Mouse (Mus musculus): ENCODE results near the gene Klf17. TPM values are rescaled to one million over a fixed set of nuclear protein-coding genes. Genes with fewer than 3 reads are reported as not detected.
"Not testable (repeated sequence)": the region's sequence is repeated elsewhere in the genome, so short reads cannot be mapped to it uniquely, and the experiment has no call there.

Klf17 gene
- total and polyA plus RNA-seq, 3 experiments, result not detected

DNA sequence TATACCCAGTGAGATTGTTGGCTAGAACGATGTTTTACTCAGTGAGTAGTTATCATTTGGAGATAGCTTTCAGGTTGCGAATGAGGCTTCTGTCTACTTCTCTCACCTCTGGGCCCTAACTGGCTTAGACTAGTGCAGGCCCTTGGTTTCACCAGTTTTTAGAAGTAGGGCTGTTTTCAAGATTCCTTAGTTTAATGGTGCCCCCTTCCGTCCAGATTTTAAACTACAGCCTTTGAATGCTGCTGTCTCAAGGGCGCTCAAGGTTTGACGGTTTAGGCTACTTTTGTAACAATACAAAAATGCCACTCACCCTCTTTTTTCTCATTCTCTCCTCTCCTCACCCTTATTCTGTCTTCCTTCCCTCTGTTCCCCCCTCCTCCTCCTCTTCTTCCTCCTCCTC, 5.5 kb upstream of the Klf17 start:
- Histone ChIP-seq H3K4me3 (replicated peaks in 1 of 3; ENCODE audit: low read depth in 2 of 3, low read length in 2 of 3, poor library complexity in 1 of 3) (no peak overlapping the region), H3K79me2 (replicated peaks; ENCODE audit: control insufficient read depth, extremely low read depth, insufficient read depth, poor library complexity, severe bottlenecking) (no peaks in the 10 kb centered on the region), H3K27me3 (replicated peaks) (no peaks in the 10 kb centered on the region), H3K4me2 (ENCODE audit: insufficient read depth, low read depth, poor library complexity, severe bottlenecking) (no peak overlapping the region), H3K9me3 (replicated peaks; ENCODE audit: low read length) (no peaks in the 10 kb centered on the region), H3K4me1 (ENCODE audit: control insufficient read depth in 1 of 2, insufficient read depth in 2 of 2) (peaks cover 0 to 4% of the 10 kb centered on the region in 2 experiments; a peak in 1 of 4 replicates), H3K9ac (ENCODE audit: insufficient read depth, low read depth) (no peak overlapping the region), H3K36me3 (replicated peaks in 1 of 2; ENCODE audit: control insufficient read depth in 1 of 2, insufficient read depth in 1 of 2, low read length in 1 of 2) (no peaks in the 10 kb centered on the region), H3K27ac (ENCODE audit: insufficient read depth, low read depth) (no peak overlapping the region)
- TF ChIP-seq SMC3 (IDR thresholded peaks at IDR 0.05; ENCODE audit: low read depth, low read length) (peak; percentile 45), NELFE (IDR thresholded peaks at IDR 0.05; ENCODE audit: low read depth, low read length) (no peak), CHD1 (IDR thresholded peaks at IDR 0.05; ENCODE audit: low read depth, low read length) (no peak), GABPA (IDR thresholded peaks at IDR 0.05; ENCODE audit: insufficient replicate concordance, low read depth, low read length) (no peak), PAX5 (IDR thresholded peaks at IDR 0.05; ENCODE audit: low read length) (no peak), IRF4 (IDR thresholded peaks at IDR 0.05; ENCODE audit: low read depth, low read length) (no peak), ZC3H11A (IDR thresholded peaks at IDR 0.05; ENCODE audit: low read depth, low read length) (no peak), MAX (IDR thresholded peaks at IDR 0.05; ENCODE audit: low read length) (no peak), E2F4 (IDR thresholded peaks at IDR 0.05; ENCODE audit: insufficient replicate concordance, low read depth, low read length) (no peak), SIN3A (IDR thresholded peaks at IDR 0.05; ENCODE audit: low read length) (no peak), MAFK (IDR thresholded peaks at IDR 0.05; ENCODE audit: insufficient replicate concordance, low read length) (no peak), ZKSCAN1 (IDR thresholded peaks at IDR 0.05; ENCODE audit: borderline replicate concordance, low read depth, low read length) (no peak), ZNF384 (IDR thresholded peaks at IDR 0.05; ENCODE audit: low read depth, low read length) (no peak), ETS1 (conservative IDR thresholded peaks at IDR 0.05; ENCODE audit: low read depth, low read length) (no peak), RAD21 (IDR thresholded peaks at IDR 0.05; ENCODE audit: low read depth, low read length) (peak; percentile 73), MXI1 (IDR thresholded peaks at IDR 0.05; ENCODE audit: low read depth, low read length) (no peak), CTCF (conservative IDR thresholded peaks at IDR 0.05 in 1 of 2, IDR thresholded peaks at IDR 0.05 in 1 of 2; ENCODE audit: low read depth in 2 of 2, low read length in 2 of 2) (peak; percentile 35 to 77; a peak in 3 of 4 replicates), MEF2A (IDR thresholded peaks at IDR 0.05; ENCODE audit: borderline replicate concordance, low read depth, low read length) (no peak), RCOR1 (conservative IDR thresholded peaks at IDR 0.05; ENCODE audit: low read depth, low read length) (no peak), HCFC1 (IDR thresholded peaks at IDR 0.05; ENCODE audit: low read depth, low read length) (no peak), NRF1 (IDR thresholded peaks at IDR 0.05; ENCODE audit: low read depth, low read length) (no peak), TCF12 (IDR thresholded peaks at IDR 0.05; ENCODE audit: low read depth, low read length) (no peak)
- in situ Hi-C loops (cut with MboI; ENCODE audit: low pct_ligation_motif_present, low pct_unique_long_range_greater_than_20kb, low sequenced_read_pairs) (loop anchor here (10.0 kb wide), 1 partner anchor 56 kb away; no protein-coding TSS in a partner anchor), dilution Hi-C loops (cut with MboI; ENCODE audit: extremely low pct_ligation_motif_present, extremely low pct_unique_long_range_greater_than_20kb, low sequenced_read_pairs) (no loop called here)
- peak; percentile 71 for DNase-seq (ENCODE audit: extremely low read depth)

GRCm38 (mm10) chr4:117760151-117760550, 5.3 kb downstream of the Klf17 start:
- in situ Hi-C loops (cut with MboI; ENCODE audit: low pct_ligation_motif_present, low pct_unique_long_range_greater_than_20kb, low sequenced_read_pairs), result no loop called here

DNA sequence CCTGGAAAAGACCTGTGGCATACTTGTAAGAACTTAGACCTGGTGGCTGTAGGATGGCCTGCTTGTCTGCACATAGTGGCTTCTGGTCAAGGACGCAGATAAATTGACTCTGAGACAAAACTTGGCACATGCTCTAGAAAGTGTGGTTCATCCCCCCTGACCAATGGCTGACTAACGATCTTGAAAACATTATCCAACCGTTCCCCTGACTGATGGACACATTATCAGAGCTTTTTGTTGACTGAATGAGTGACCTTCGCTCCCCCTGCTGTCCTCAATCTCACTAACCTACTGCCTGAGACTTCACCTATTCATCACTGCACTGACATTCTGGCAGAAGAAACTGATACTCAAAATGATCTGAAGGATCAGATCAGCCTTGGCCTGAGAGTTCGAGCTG, 13.0 kb downstream of the Klf17 start:
- peaks cover 14% of the 10 kb centered on the region for H3K27me3 ChIP-seq (replicated peaks)
- H3K9ac ChIP-seq (ENCODE audit: insufficient read depth, low read depth); DNase-seq (ENCODE audit: extremely low read depth); H3K4me2 ChIP-seq (ENCODE audit: insufficient read depth, low read depth, poor library complexity, severe bottlenecking); H3K4me3 ChIP-seq (replicated peaks in 1 of 3; ENCODE audit: low read depth in 2 of 3, low read length in 2 of 3, poor library complexity in 1 of 3); H3K4me1 ChIP-seq (ENCODE audit: control insufficient read depth in 1 of 2, insufficient read depth in 2 of 2); in situ Hi-C loops (cut with MboI; ENCODE audit: low pct_ligation_motif_present, low pct_unique_long_range_greater_than_20kb, low sequenced_read_pairs); dilution Hi-C loops (cut with MboI; ENCODE audit: extremely low pct_ligation_motif_present, extremely low pct_unique_long_range_greater_than_20kb, low sequenced_read_pairs); H3K36me3 ChIP-seq (replicated peaks in 1 of 2; ENCODE audit: control insufficient read depth in 1 of 2, insufficient read depth in 1 of 2, low read length in 1 of 2); H3K79me2 ChIP-seq (replicated peaks; ENCODE audit: control insufficient read depth, extremely low read depth, insufficient read depth, poor library complexity, severe bottlenecking); H3K9me3 ChIP-seq (replicated peaks; ENCODE audit: low read length); H3K27ac ChIP-seq (ENCODE audit: insufficient read depth, low read depth): not testable (repeated sequence)

More at GRCm38 (mm10) chr4:117760151-117760550, 5.3 kb downstream of the Klf17 start:
- no peaks in the 10 kb centered on the region for H3K4me1 ChIP-seq (ENCODE audit: control insufficient read depth in 1 of 2, insufficient read depth in 2 of 2)
- H3K4me3 ChIP-seq (replicated peaks in 1 of 3; ENCODE audit: low read depth in 2 of 3, low read length in 2 of 3, poor library complexity in 1 of 3), result no peak overlapping the region
- H3K9ac ChIP-seq (ENCODE audit: insufficient read depth, low read depth), result no peak overlapping the region
- H3K9me3 ChIP-seq (replicated peaks; ENCODE audit: low read length), result no peaks in the 10 kb centered on the region
- TF ChIP-seq POLR2A (IDR thresholded peaks at IDR 0.05; ENCODE audit: low read depth, low read length), result no peak
- no peak for TF ChIP-seq ZKSCAN1 (IDR thresholded peaks at IDR 0.05; ENCODE audit: borderline replicate concordance, low read depth, low read length)
- no peak for TF ChIP-seq ZC3H11A (IDR thresholded peaks at IDR 0.05; ENCODE audit: low read depth, low read length)
- no peak for TF ChIP-seq GABPA (IDR thresholded peaks at IDR 0.05; ENCODE audit: insufficient replicate concordance, low read depth, low read length)
- TF ChIP-seq NRF1 (IDR thresholded peaks at IDR 0.05; ENCODE audit: low read depth, low read length), result no peak
- no peak for TF ChIP-seq CHD1 (IDR thresholded peaks at IDR 0.05; ENCODE audit: low read depth, low read length)
- no peak for TF ChIP-seq ZMIZ1 (IDR thresholded peaks at IDR 0.05; ENCODE audit: low read depth, low read length)
- peaks cover 20% of the 10 kb centered on the region for H3K27me3 ChIP-seq (replicated peaks)
- no peaks in the 10 kb centered on the region for H3K36me3 ChIP-seq (replicated peaks in 1 of 2; ENCODE audit: control insufficient read depth in 1 of 2, insufficient read depth in 1 of 2, low read length in 1 of 2)
- dilution Hi-C loops (cut with MboI; ENCODE audit: extremely low pct_ligation_motif_present, extremely low pct_unique_long_range_greater_than_20kb, low sequenced_read_pairs), result no loop called here
- no peak overlapping the region for H3K27ac ChIP-seq (ENCODE audit: insufficient read depth, low read depth)
- no peak overlapping the region for H3K4me2 ChIP-seq (ENCODE audit: insufficient read depth, low read depth, poor library complexity, severe bottlenecking)
- DNase-seq (ENCODE audit: extremely low read depth), result no peak
- H3K79me2 ChIP-seq (replicated peaks; ENCODE audit: control insufficient read depth, extremely low read depth, insufficient read depth, poor library complexity, severe bottlenecking), result no peaks in the 10 kb centered on the region

All from CH12.LX (cell line).